Mouse (Mus musculus) kidney, embryonic 15.5 days (tissue): ENCODE measurements around the gene Nt5m. TPM values are rescaled to one million over a fixed set of nuclear protein-coding genes. Genes with fewer than 3 reads are reported as not detected.

Experiments
- ATAC-seq: fragments of 200-750 bp; cut with Nextera tagmentation; replicated peaks from 2 replicates; pipeline ENCODE4 v1.8.0; 2017; ENCODE audit warnings: moderate TSS enrichment; ENCODE audit not compliant: low FRiP score
- H3K27ac ChIP-seq: fragments of 300-500 bp; sonication (generic); 2 replicates; pipeline ENCODE4 v1.5.1; 2015; ENCODE audit warnings: mild to moderate bottlenecking, inconsistent platforms
- H3K27me3 ChIP-seq: fragments of 300-500 bp; sonication (generic); 2 replicates; pipeline ENCODE4 v1.6.1; 2015; ENCODE audit warnings: inconsistent platforms
- H3K36me3 ChIP-seq: fragments of 300-500 bp; sonication (generic); 2 replicates; pipeline ENCODE4 v1.6.1; 2015; ENCODE audit warnings: inconsistent platforms
- H3K4me1 ChIP-seq: fragments of 300-500 bp; sonication (generic); 2 replicates; pipeline ENCODE4 v1.6.1; 2015; ENCODE audit warnings: inconsistent platforms
- H3K4me2 ChIP-seq: fragments of 300-500 bp; sonication (generic); 2 replicates; pipeline ENCODE4 v1.6.1; 2015; ENCODE audit warnings: moderate library complexity, mild to moderate bottlenecking, inconsistent platforms
- H3K4me3 ChIP-seq: fragments of 300-500 bp; sonication (generic); replicated peaks from 2 replicates; pipeline ENCODE4 v1.5.1; 2015; ENCODE audit warnings: mild to moderate bottlenecking, inconsistent platforms
- H3K9ac ChIP-seq: fragments of 300-500 bp; sonication (generic); 2 replicates; pipeline ENCODE4 v1.6.1; 2015; ENCODE audit warnings: mild to moderate bottlenecking, inconsistent platforms
- H3K9me3 ChIP-seq: fragments of 300-500 bp; sonication (generic); replicated peaks from 2 replicates; pipeline ENCODE4 v1.6.1; 2016; ENCODE audit warnings: inconsistent platforms
- WGBS: fragments of 180-500 bp; shearing (Covaris S2); methylation state at CpG from one replicate; pipeline ENCODE4 v1.1.7; 2015; ENCODE audit warnings: mixed read lengths; 5-methylcytosine and 5-hydroxymethylcytosine counted together
- polyA plus RNA-seq: library from polyadenylated mRNA; unstranded; fragments of >200 nt; fragmentation: Nextera tagmentation; extraction: Ambion mirVana; gene quantifications from 2 replicates; pipeline ENCODE4 v1.2.1, GENCODE M21; 2015

The Nt5m gene
- polyA plus RNA-seq, 1 experiment from 2014 or later: 42.8 TPM

DNA sequence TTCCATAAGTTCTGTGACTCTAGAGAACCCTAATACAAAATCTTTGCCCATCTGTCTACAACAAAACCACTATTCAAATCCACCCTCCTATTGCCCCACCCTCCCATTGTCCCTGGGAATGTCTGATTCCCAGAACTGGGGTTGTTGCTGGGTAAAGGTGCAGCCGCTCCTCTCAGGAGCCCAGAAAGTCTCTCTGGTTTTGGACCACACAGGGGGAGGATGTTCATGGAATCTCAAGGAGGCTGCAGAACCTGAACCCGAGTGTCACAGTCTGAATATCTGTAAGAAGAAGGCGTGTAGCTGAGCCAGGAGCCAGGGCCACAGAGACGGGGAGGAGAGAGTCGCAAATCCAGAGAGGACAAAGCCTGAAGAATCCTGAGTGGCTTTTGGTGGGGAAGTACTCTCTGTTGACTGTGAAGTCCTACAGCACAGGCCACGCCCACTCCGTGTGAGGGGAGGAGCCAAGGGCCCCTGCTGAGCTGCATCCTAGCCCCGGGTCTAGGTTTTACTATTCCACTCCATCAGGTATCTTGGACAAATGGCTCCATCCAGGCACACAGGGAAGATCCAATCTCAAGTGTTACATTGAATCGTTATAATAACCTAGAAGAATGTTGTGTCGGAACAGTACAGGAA lies 54.0 kb downstream of the Nt5m start:
- Histone ChIP-seq H3K27me3 (no peaks in the 10 kb centered on the region), H3K27ac (no peak overlapping the region), H3K4me3 (no peak overlapping the region), H3K9me3 (no peaks in the 10 kb centered on the region), H3K9ac (no peak overlapping the region), H3K4me1 (peaks cover 25% of the 10 kb centered on the region), H3K4me2 (no peak overlapping the region), H3K36me3 (no peaks in the 10 kb centered on the region)
- 63% methylated on average over 10 of the region's 10 CpGs for WGBS
- ATAC-seq: no peak

- Histone ChIP-seq H3K36me3 (no peaks in the 10 kb centered on the region), H3K4me2 (no peak overlapping the region), H3K27ac (no peak overlapping the region), H3K4me1 (peaks cover 29% of the 10 kb centered on the region), H3K9ac (no peak overlapping the region), H3K9me3 (no peaks in the 10 kb centered on the region), H3K27me3 (no peaks in the 10 kb centered on the region), H3K4me3 (no peak overlapping the region)
- no peak for ATAC-seq
- 61% methylated on average over 6 of the region's 6 CpGs for WGBS
These were observed 55.7 kb downstream of the Nt5m start for GRCm38 (mm10) chr11:59894916-59895315.

DNA sequence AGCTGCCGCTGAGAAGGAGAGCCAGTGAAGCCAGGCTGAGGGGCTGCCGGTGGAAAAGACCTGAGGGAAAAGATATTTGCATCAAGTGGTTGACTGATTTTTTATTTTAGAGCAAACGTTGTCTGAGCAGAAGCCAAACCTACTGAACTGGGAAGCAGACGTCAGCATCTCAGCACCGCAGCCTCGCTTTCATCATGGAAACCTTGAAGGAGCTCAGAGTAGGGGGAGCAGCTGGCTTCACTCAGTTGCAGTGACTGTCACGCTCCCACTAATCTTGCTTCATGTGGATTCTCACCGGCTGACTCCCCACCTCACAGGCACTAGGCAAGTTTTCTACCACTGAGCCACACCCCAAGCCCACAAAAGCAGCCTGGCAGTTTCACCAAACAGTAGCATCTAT lies 56.1 kb downstream of the Nt5m start:
- H3K27ac ChIP-seq: no peak overlapping the region

DNA sequence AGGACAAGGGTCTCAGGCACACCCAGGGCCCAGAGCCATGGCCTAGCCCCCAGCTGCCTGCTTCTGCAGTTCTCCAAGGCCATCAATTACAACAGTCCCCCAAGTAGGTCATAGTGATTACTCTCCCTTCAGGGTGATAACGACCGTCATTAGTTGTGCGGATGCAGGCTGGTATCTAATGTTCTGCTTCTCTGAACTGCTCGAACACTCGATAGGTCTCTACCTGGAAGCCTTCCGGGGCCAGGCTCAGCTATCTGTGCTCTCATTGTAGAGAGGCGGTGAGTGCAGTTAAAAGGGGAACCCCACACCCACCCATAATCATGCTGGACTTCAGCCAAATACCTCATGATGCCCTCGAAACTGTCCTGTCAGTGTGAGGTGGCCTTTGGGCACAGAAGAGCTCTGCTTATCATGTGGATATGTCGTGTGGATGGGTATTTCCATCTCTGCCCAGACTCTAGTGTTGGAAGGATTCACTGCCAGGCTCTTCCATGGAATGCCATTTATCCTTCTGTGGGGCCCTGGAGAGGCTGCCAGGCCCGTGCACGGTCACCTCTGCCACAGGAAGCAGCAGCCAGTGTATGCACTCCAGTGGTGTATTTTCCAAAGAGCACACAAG lies 58.8 kb downstream of the Nt5m start:
- H3K27ac ChIP-seq: no peak overlapping the region

More for the DNA sequence above, 56.1 kb downstream of the Nt5m start:
- H3K4me3 ChIP-seq: no peak overlapping the region
- 24% methylated on average over 8 of the region's 8 CpGs for WGBS
- no peak overlapping the region for H3K9ac ChIP-seq
- no peak overlapping the region for H3K4me2 ChIP-seq
- H3K27me3 ChIP-seq: no peaks in the 10 kb centered on the region
- 0 out of 2 replicates have a peak, but pooled peaks have one; percentile 47 for ATAC-seq
- peaks cover 33% of the 10 kb centered on the region for H3K4me1 ChIP-seq
- H3K9me3 ChIP-seq: no peaks in the 10 kb centered on the region
- H3K36me3 ChIP-seq: no peaks in the 10 kb centered on the region

DNA sequence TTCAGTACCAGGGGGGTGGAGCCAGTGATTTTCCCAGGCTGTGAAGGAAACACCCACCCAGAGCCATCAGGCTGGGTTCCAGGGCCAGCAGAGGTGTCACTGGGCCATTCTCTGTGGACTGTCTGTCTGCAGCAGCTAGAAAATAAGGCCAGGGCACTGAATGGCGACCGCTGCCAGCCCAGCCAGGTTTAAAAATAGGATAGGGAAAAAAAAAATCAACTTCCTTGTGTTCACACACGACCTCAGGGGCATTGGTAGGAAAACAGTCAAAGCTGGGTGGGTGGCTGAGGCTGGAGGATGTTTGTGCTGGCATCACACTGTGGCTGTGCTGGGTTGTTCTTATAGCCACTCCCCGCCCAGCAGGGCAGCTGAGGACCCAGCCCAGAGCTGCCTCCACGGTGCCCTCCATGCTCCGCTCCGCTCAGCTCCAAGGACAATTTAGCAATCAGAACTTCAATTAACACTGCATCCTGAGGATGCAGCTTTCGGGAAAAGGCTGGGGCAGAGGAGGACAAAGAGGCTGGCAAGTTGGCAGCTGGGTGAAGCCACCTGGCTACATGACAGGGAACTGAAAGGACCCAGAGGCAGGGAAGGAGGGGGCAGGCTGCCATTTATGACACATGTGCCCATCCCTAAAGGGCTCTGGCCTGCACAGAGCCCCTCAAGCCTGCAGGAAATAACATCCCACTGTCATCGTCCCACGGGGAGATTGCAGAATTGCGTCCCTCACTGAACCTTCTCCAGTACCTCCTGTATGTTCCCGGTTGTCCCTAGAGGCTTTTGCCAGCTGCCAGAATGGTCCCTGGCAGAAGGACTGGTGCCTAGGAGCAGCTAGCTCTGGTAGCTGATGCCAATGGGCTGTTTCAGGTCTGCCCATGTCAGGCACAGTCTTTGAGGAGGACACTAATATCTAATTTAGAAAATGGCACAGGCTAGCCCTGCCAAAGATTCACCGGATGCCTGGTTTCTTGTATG lies 60.8 kb downstream of the Nt5m start:
- WGBS: 50% methylated on average over 13 of the region's 13 CpGs
- Histone ChIP-seq H3K27ac (no peak overlapping the region; the same call in 1 of the 2 replicates), H3K36me3 (no peaks in the 10 kb centered on the region), H3K27me3 (no peaks in the 10 kb centered on the region), H3K4me3 (no peak overlapping the region), H3K9ac (no peak overlapping the region), H3K4me2 (no peak overlapping the region), H3K4me1 (peaks cover 22% of the 10 kb centered on the region), H3K9me3 (no peaks in the 10 kb centered on the region)
- ATAC-seq: no peak

More for the DNA sequence above, 58.8 kb downstream of the Nt5m start:
- Histone ChIP-seq H3K27me3 (no peaks in the 10 kb centered on the region), H3K36me3 (no peaks in the 10 kb centered on the region), H3K4me2 (no peak overlapping the region), H3K9ac (no peak overlapping the region), H3K9me3 (no peaks in the 10 kb centered on the region), H3K4me1 (peaks cover 33% of the 10 kb centered on the region), H3K4me3 (no peak overlapping the region)
- ATAC-seq: no peak
- WGBS: 65% methylated on average over 11 of the region's 11 CpGs

GRCm38 (mm10) chr11:59900995-59901394 lies 61.7 kb downstream of the Nt5m start:
- Histone ChIP-seq H3K36me3 (no peaks in the 10 kb centered on the region), H3K9me3 (no peaks in the 10 kb centered on the region), H3K27ac (0 out of 2 replicates have a peak overlapping the region, but pooled peaks have one; percentile 18), H3K4me1 (peaks cover 13% of the 10 kb centered on the region; the same call in 1 of the 2 replicates), H3K27me3 (no peaks in the 10 kb centered on the region), H3K4me2 (no peak overlapping the region), H3K9ac (no peak overlapping the region), H3K4me3 (no peak overlapping the region)
- ATAC-seq: no peak
- WGBS: 77% methylated on average over 1 of the region's 1 CpGs

DNA sequence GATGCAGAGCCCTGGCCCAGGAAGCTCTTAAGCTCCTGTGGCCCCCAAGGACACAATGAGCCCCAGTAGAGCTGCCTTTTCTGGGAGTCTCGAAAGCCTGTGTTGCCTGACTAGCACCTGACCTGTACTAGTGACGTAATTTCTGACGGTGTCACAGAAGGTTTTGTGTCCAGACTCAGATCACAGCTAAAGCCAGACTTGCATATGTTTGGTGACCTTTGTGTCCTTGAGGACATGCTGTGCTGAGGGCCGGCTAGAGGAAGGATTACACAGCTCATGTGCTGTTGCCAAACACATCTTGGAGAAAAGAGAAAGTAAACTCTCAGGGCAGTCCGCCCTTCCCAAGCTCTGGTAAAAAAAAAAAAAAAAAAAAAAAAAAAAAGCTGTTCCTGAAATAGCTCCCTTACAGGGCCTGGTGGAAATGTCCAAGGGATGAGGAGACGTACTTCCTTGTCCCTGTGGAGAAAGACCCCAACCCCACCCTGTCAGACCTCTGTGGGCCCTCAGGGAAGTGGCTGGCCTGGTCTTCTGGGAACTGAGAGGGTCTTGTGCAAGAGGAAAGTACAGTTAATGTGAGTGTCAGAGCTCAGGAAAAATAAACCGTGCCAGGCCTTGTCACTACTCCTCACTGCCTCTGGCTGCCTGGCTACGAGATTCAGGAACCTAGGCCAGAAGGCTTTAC lies 62.9 kb downstream of the Nt5m start:
- no peaks in the 10 kb centered on the region for H3K36me3 ChIP-seq

DNA sequence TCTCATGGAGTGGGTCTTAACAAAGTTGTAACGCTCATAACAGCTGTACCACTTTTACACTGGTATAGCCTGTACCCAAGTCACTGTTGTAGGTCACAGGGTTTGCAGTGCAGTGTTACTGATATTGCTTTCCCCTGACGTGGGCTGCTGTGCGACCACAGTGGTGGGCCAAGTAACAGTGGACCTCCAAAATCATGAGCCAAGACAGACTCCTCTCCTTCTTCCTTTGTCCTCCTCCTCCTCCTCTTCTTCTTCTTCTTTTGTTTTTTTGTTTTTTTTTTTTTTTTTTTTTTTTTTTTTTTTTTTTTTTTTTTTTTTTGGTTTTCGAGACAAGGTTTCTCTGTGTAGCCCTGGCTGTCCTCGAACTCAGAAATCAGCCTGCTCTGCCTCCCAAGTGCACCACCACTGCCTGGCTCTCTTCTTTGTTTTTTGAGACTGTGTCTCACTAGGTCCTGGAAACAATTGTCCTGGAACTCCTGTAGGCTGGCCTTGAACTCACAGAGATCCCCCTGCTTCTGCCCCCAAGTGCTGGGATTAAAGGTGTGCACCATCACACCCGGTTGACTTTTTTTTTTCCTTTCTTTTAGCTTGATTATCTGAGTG lies 67.4 kb downstream of the Nt5m start:
- H3K36me3 ChIP-seq: no peaks in the 10 kb centered on the region
- H3K9me3 ChIP-seq: no peaks in the 10 kb centered on the region
- no peak overlapping the region for H3K9ac ChIP-seq
- H3K4me2 ChIP-seq: no peak overlapping the region
- no peak overlapping the region for H3K27ac ChIP-seq
- WGBS: 90% methylated on average over 6 of the region's 6 CpGs
- ATAC-seq: no peak
- no peaks in the 10 kb centered on the region for H3K27me3 ChIP-seq
- no peak overlapping the region for H3K4me3 ChIP-seq
- H3K4me1 ChIP-seq: peaks cover 22% of the 10 kb centered on the region

More for the DNA sequence above, 62.9 kb downstream of the Nt5m start:
- peaks cover 13% of the 10 kb centered on the region; the same call in 1 of the 2 replicates for H3K4me1 ChIP-seq
- H3K4me3 ChIP-seq: no peak overlapping the region
- no peak for ATAC-seq
- no peak overlapping the region for H3K9ac ChIP-seq
- no peaks in the 10 kb centered on the region for H3K27me3 ChIP-seq
- no peak overlapping the region for H3K4me2 ChIP-seq
- no peaks in the 10 kb centered on the region for H3K9me3 ChIP-seq
- H3K27ac ChIP-seq: peak overlapping the region; percentile 60
- WGBS: 63% methylated on average over 8 of the region's 8 CpGs

DNA sequence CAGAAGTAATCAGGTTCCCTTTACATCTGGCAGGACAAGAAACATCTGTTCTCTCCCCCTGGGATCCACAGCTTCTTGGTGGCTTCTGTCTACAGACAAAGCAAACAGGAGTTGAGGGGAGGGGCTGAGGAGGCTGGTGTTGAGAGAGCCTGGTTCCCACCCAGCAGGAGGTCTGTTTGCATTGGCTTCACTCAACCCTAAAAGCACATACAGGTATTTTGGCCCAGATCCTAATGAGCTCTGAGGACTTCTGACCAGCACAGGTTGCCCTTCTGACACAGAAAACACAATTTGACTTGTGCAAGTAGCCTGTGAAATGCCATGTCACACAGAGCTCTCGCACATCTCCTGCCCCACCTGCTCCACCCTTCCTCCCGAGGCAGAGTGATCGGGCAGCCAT lies 69.2 kb downstream of the Nt5m start:
- Histone ChIP-seq H3K4me1 (peaks cover 21% of the 10 kb centered on the region), H3K36me3 (no peaks in the 10 kb centered on the region), H3K9me3 (no peaks in the 10 kb centered on the region), H3K9ac (no peak overlapping the region), H3K27me3 (no peaks in the 10 kb centered on the region), H3K27ac (no peak overlapping the region), H3K4me2 (no peak overlapping the region), H3K4me3 (no peak overlapping the region)
- ATAC-seq: no peak
- 41% methylated on average over 3 of the region's 3 CpGs for WGBS

GRCm38 (mm10) chr11:59910586-59910985 lies 71.3 kb downstream of the Nt5m start:
- no peak for ATAC-seq
- Histone ChIP-seq H3K9ac (no peak overlapping the region), H3K27ac (no peak overlapping the region), H3K36me3 (no peaks in the 10 kb centered on the region), H3K4me2 (no peak overlapping the region), H3K9me3 (no peaks in the 10 kb centered on the region), H3K4me1 (peaks cover 21% of the 10 kb centered on the region), H3K27me3 (no peaks in the 10 kb centered on the region), H3K4me3 (no peak overlapping the region)

DNA sequence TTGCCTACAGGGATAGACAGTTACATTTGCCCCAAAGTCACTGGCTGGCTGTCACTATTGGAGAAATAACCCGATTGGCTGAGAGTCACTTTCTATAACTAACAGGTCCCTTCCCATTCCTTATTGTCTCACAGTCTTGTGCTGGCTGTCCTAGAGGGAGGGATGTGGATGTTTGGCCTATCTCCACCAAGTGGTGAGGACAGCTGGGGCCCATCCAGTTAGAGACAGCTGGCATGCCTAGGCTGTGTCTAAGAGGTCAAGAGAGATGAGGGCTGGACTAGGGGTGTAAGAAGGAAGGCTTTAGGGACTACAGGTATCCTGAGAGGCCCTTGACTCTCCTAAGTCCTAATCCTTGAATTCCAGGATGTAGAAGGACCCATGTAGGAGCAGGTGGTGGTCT lies 72.3 kb downstream of the Nt5m start:
- H3K4me2 ChIP-seq: no peak overlapping the region
- no peak overlapping the region for H3K9ac ChIP-seq
- no peaks in the 10 kb centered on the region for H3K27me3 ChIP-seq
- peaks cover 21% of the 10 kb centered on the region for H3K4me1 ChIP-seq
- no peak overlapping the region for H3K4me3 ChIP-seq
- 76% methylated on average over 1 of the region's 1 CpGs for WGBS
- H3K9me3 ChIP-seq: no peaks in the 10 kb centered on the region
- H3K27ac ChIP-seq: no peak overlapping the region
- no peaks in the 10 kb centered on the region for H3K36me3 ChIP-seq
- ATAC-seq: no peak
